Mouse (Mus musculus): Measurements from ENCODE around the gene Nup205.

GRCm38 (mm10) chr6:35259526-35259925 is 82.3 kb downstream of the Nup205 start:
- TF ChIP-seq POLR2A (IDR thresholded peaks at IDR 0.05; ENCODE audit: low read depth, low read length) (no peak), CTCF (IDR thresholded peaks at IDR 0.05; ENCODE audit: borderline replicate concordance, insufficient read depth, low read length) (no peak)
